Mouse (Mus musculus) heart, embryonic 11.5 days (tissue): ENCODE results near the gene Lrch1. TPM values are rescaled to one million over a fixed set of nuclear protein-coding genes. Genes with fewer than 3 reads are reported as not detected.
A peak's percentile ranks its signal among the peaks of the same experiment; 100 is the strongest.

Experiments
- ATAC-seq: fragments of 200-750 bp; cut with Nextera tagmentation; replicated peaks from 2 replicates; pipeline ENCODE4 v1.8.0; 2017; ENCODE audit warnings: moderate library complexity; ENCODE audit not compliant: insufficient number of reproducible peaks, low FRiP score, low TSS enrichment
- H3K27ac ChIP-seq: fragments of 300-500 bp; sonication (generic); 2 replicates; pipeline ENCODE4 v1.5.1; 2014; ENCODE audit warnings: mild to moderate bottlenecking, low read depth, low read length
- H3K27me3 ChIP-seq: fragments of 300-500 bp; sonication (generic); 2 replicates; pipeline ENCODE4 v1.6.1; 2014; ENCODE audit warnings: mild to moderate bottlenecking, low read length, mixed read lengths; ENCODE audit not compliant: control insufficient read depth, insufficient read depth
- H3K36me3 ChIP-seq: fragments of 300-500 bp; sonication (generic); 2 replicates; pipeline ENCODE4 v1.6.1; 2014; ENCODE audit warnings: mild to moderate bottlenecking, low read length, moderate library complexity, mixed read lengths; ENCODE audit not compliant: control insufficient read depth, insufficient read depth
- H3K4me1 ChIP-seq: fragments of 300-500 bp; sonication (generic); 2 replicates; pipeline ENCODE4 v1.6.1; 2014; ENCODE audit warnings: low read length; ENCODE audit not compliant: control insufficient read depth, insufficient read depth
- H3K4me2 ChIP-seq: fragments of 300-500 bp; sonication (generic); 2 replicates; pipeline ENCODE4 v1.6.1; 2014; ENCODE audit warnings: mild to moderate bottlenecking, moderate library complexity
- H3K4me3 ChIP-seq: fragments of 300-500 bp; sonication (generic); 2 replicates; pipeline ENCODE4 v1.5.1; 2014; ENCODE audit warnings: low read depth, low read length
- H3K9ac ChIP-seq: fragments of 300-500 bp; sonication (generic); 2 replicates; pipeline ENCODE4 v1.6.1; 2014; ENCODE audit warnings: mild to moderate bottlenecking, low read depth, low read length, moderate library complexity
- H3K9me3 ChIP-seq: fragments of 300-500 bp; sonication (generic); replicated peaks from 2 replicates; pipeline ENCODE4 v1.6.1; 2016; ENCODE audit warnings: low read length; ENCODE audit not compliant: control insufficient read depth
- WGBS: fragments of 180-500 bp; shearing (Covaris S2); extraction: QIAGEN DNeasy Blood & Tissue Kit; methylation state at CpG from one replicate; pipeline ENCODE4 v1.1.7; 2014; ENCODE audit not compliant: insufficient replicate concordance; 5-methylcytosine and 5-hydroxymethylcytosine counted together
- polyA plus RNA-seq: library from polyadenylated mRNA; unstranded; fragments of >200 nt; fragmentation: Nextera tagmentation; extraction: Ambion mirVana; gene quantifications from 2 replicates; pipeline ENCODE4 v1.2.1, GENCODE M21; 2014

Gene Lrch1
- polyA plus RNA-seq, 1 experiment from 2014 or later: 10.0 TPM

DNA sequence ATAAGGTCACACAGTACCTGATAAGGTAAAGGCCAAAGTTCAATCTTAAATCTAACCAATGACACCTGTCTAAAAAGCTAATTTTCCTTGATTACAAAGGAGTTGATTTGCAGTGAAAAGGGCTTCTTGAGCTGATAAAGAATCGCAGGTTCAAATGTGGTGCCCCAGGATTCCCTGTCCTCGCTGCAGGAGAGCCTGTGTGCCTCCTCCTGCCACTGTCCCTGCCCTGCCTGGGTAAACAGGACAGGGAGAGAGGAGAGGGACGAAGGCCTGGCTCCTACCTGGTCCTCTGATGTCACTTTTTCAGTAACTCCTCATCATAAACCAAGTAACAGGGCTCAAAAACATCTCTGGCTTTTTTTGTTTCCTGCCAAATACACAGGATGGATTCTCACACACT is 106.4 kb downstream of the Lrch1 start:
- Histone ChIP-seq H3K4me3 (no peak overlapping the region), H3K4me1 (peaks cover 24% of the 10 kb centered on the region), H3K27ac (no peak overlapping the region), H3K27me3 (no peaks in the 10 kb centered on the region), H3K36me3 (no peaks in the 10 kb centered on the region), H3K9me3 (no peaks in the 10 kb centered on the region), H3K4me2 (no peak overlapping the region), H3K9ac (no peak overlapping the region)
- ATAC-seq: no peak
- 41% methylated on average over 3 of the region's 3 CpGs for WGBS

DNA sequence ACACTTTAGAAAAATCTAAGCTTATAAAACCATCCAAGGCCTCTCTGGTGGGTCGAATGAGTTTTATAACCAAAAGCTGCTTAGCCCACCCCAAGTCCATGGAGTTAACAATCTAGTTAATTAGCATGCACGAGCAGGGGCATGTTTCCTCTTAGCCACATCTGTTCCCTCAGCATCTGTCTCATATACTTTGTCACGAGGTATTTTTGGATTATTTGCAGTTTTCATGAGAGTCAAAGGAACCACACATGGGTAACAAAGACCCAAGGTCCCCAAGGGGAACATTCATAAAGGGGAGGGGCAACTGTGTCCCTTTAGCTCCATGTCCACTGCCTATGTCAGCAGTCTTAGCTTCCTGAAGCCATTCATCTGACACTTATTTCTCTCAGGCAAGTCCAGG is 106.9 kb downstream of the Lrch1 start:
- Histone ChIP-seq H3K27me3 (no peaks in the 10 kb centered on the region), H3K36me3 (no peaks in the 10 kb centered on the region), H3K27ac (no peak overlapping the region), H3K4me1 (peaks cover 22% of the 10 kb centered on the region), H3K4me2 (no peak overlapping the region), H3K9me3 (no peaks in the 10 kb centered on the region), H3K4me3 (no peak overlapping the region), H3K9ac (no peak overlapping the region)
- no peak for ATAC-seq
- 72% methylated on average over 3 of the region's 3 CpGs for WGBS

DNA sequence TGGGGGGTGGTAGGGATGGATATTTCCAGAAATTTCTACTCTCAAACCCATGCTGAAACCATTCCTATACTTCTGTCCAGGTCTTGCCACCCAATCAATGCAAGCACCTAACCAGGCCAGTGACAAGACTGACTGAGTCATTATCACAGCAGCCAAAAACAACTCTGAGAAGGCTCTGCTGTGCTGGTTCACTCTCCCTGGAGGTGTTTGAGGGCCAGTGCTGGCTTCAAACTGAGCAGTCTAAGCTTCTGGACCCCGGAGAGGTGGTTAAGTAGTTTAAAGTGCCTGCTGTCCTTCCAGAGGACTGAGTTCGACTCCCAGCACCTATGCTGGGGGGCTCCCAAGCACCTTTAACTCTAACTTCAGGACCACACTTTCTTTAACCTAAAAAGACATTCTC is 107.3 kb downstream of the Lrch1 start:
- WGBS: 46% methylated on average over 2 of the region's 2 CpGs
- H3K4me3 ChIP-seq: no peak overlapping the region
- no peak overlapping the region for H3K4me2 ChIP-seq
- H3K9me3 ChIP-seq: no peaks in the 10 kb centered on the region
- peaks cover 23% of the 10 kb centered on the region for H3K4me1 ChIP-seq
- ATAC-seq: no peak
- 0 out of 2 replicates have a peak overlapping the region, but pooled peaks have one; percentile 22 for H3K9ac ChIP-seq
- 0 out of 2 replicates have a peak overlapping the region, but pooled peaks have one; percentile 29 for H3K27ac ChIP-seq
- H3K27me3 ChIP-seq: no peaks in the 10 kb centered on the region
- no peaks in the 10 kb centered on the region for H3K36me3 ChIP-seq

DNA sequence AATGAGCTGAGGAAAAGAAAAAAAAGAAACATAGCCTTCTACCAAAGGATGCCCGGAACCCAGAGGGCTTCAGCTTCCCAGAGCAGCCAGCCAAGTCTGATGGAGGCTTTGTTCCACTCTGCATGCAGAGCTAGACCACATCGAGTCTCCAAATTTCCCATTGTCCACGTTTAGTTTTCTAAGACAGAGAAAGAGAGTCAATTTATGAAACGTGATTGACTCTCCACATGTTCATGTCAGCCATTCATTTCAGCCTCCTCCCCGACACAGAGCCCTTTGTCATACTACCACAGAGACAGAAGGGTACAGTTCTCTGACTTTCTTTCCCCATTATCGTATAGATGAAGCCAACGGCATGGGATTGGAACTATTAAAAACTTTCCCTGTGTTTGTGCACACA is 108.9 kb downstream of the Lrch1 start:
- Histone ChIP-seq H3K27me3 (no peaks in the 10 kb centered on the region), H3K4me2 (no peak overlapping the region), H3K4me3 (no peak overlapping the region), H3K4me1 (peaks cover 28% of the 10 kb centered on the region), H3K36me3 (no peaks in the 10 kb centered on the region), H3K9ac (no peak overlapping the region), H3K27ac (no peak overlapping the region), H3K9me3 (no peaks in the 10 kb centered on the region)
- WGBS: 84% methylated on average over 7 of the region's 7 CpGs
- ATAC-seq: no peak

DNA sequence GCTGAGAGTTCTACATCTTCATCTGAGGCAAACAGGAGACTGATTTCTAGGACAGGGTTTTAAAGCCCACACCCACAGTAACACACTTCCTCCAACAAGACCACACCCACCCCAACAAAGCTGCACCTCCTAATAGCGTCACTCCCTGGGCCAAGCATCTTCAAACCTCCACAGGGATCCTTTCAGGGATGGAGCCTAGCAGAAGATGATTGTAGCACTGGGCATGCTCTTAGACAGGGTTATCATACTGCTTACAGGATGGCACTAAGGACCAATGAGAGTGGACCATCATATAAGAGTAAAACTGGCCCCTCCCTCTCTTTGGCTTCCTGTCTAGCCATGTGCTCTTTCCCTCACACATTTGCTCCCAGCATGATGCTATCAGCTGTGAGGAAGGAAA is 112.7 kb downstream of the Lrch1 start:
- no peak overlapping the region for H3K4me2 ChIP-seq
- H3K27me3 ChIP-seq: no peaks in the 10 kb centered on the region
- no peak for ATAC-seq
- 58% methylated on average over 1 of the region's 1 CpGs for WGBS
- peaks cover 29% of the 10 kb centered on the region for H3K4me1 ChIP-seq
- H3K9ac ChIP-seq: no peak overlapping the region
- H3K36me3 ChIP-seq: no peaks in the 10 kb centered on the region
- H3K9me3 ChIP-seq: no peaks in the 10 kb centered on the region
- no peak overlapping the region for H3K27ac ChIP-seq
- no peak overlapping the region for H3K4me3 ChIP-seq

DNA sequence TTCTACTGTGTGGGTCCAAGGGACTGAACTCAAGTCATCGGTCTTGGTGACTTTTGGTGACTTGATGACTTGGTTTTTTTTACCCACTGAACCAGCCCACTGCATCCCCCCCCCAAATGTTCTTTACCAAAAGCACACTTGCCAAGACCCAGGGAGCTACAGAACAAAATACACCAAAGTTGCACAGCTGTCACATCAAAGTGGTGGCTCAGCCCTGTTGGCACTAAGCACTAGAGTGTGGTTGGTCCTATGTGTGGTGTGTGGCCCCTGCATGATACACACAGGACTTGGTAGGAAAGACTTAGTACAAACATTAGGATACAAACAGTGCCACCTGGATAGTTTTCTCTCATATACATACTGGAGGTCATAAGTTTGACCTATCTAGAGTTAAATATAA is 113.5 kb downstream of the Lrch1 start:
- H3K27me3 ChIP-seq: no peaks in the 10 kb centered on the region
- no peak overlapping the region for H3K4me3 ChIP-seq
- H3K9me3 ChIP-seq: no peaks in the 10 kb centered on the region
- no peak for ATAC-seq
- H3K9ac ChIP-seq: no peak overlapping the region
- no peaks in the 10 kb centered on the region for H3K36me3 ChIP-seq
- 92% methylated on average over 1 of the region's 1 CpGs for whole genome bisulfite sequencing
- H3K27ac ChIP-seq: no peak overlapping the region
- H3K4me1 ChIP-seq: peaks cover 26% of the 10 kb centered on the region
- no peak overlapping the region for H3K4me2 ChIP-seq

DNA sequence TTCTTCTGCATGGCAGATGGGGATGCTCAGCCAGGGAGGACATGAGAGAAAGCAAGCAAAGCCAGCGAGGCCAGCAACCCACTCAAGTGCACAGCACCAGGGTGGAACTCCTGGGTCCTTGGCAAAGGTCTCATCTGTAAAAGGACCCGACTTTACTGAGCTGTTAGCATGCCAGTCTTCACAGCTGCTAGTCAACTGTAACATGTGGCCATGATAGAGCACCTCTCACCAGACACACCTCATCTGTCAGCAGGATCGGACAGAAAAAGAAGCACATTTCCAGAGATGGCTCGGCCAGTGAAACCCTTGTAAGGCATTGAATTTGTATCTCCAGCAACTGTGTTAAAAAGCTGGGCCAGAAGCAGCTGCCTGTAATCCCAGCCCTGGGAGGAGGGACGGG is 116.0 kb downstream of the Lrch1 start:
- H3K9me3 ChIP-seq: no peaks in the 10 kb centered on the region
- H3K4me2 ChIP-seq: no peak overlapping the region
- WGBS: 34% methylated on average over 5 of the region's 5 CpGs
- no peak overlapping the region for H3K4me3 ChIP-seq
- no peaks in the 10 kb centered on the region for H3K36me3 ChIP-seq
- no peak for ATAC-seq
- H3K9ac ChIP-seq: no peak overlapping the region
- H3K27ac ChIP-seq: 0 out of 2 replicates have a peak overlapping the region, but pooled peaks have one; percentile 43
- H3K27me3 ChIP-seq: no peaks in the 10 kb centered on the region
- H3K4me1 ChIP-seq: peaks cover 23% of the 10 kb centered on the region

DNA sequence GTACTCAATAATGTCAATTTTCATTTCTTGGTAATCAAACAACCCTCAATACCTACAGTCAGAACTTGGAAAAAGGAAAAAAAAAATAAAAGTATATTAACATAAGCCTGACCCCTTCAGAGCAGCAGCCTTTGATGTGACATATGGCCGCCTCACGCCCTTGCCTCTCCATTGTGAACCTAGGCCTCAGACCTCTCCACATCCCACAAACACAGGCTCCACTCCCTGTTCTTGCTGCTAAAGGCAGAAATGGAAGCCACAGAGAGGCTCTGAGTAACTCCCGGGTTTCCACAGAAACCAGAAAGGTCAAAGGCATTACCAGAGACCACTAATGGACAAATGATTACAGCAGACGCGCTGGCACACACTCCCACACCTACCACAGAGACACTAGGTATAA is 116.6 kb downstream of the Lrch1 start:
- H3K9me3 ChIP-seq: no peaks in the 10 kb centered on the region
- H3K27ac ChIP-seq: no peak overlapping the region
- no peak for ATAC-seq
- H3K9ac ChIP-seq: no peak overlapping the region
- H3K4me1 ChIP-seq: peaks cover 22% of the 10 kb centered on the region
- no peak overlapping the region for H3K4me3 ChIP-seq
- H3K36me3 ChIP-seq: no peaks in the 10 kb centered on the region
- 62% methylated on average over 5 of the region's 5 CpGs for WGBS
- H3K27me3 ChIP-seq: no peaks in the 10 kb centered on the region
- H3K4me2 ChIP-seq: no peak overlapping the region

DNA sequence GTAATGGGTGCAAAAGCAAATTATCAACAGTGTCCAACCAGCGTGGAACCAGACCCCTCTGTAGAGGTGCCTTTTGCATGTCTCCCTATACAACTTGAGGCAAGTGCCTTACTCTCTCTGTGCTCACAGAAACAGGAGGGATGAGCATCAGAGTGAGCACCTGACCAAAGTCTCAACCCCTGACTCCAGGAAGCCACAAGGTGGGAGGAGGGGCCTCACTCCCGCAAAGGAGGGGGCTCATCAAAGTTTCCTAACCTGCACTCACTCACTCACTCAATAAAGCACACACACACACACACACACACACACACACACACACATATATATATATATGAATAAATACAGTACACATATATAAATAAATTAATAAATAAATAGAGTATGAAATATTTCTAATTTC is 117.1 kb downstream of the Lrch1 start:
- peaks cover 20% of the 10 kb centered on the region for H3K4me1 ChIP-seq
- no peaks in the 10 kb centered on the region for H3K36me3 ChIP-seq
- H3K27me3 ChIP-seq: no peaks in the 10 kb centered on the region
- no peak overlapping the region for H3K4me2 ChIP-seq
- no peak overlapping the region for H3K9ac ChIP-seq
- no peak overlapping the region for H3K4me3 ChIP-seq
- ATAC-seq: no peak
- no peaks in the 10 kb centered on the region for H3K9me3 ChIP-seq
- no peak overlapping the region for H3K27ac ChIP-seq
- WGBS: 75% methylated on average over 2 of the region's 2 CpGs
